Comparison of ENCODE assay signal across 8 mouse cellular contexts in genomic region chr13:67728641-67729318, GRCm38 (mm10). TPM values are rescaled to one million over a fixed set of nuclear protein-coding genes. Genes with fewer than 3 reads are reported as not detected.
DNase-seq lines count a peak whose midpoint lies in the region; ATAC-seq and TF ChIP-seq lines count a peak whose summit lies in the region.

TSS of gene Zfp65 (minus strand) at chr13:67729173.

- DNase-seq in 3134 (ENCODE audit: extremely low read depth, insufficient read length, low spot score): peak; percentile 42
- DNase-seq in adrenal gland, postnatal 10 days: peak; percentile 62
- DNase-seq in heart, adult 8-10 months (ENCODE audit: low spot score): peak; percentile 62
- peak; percentile 85 for DNase-seq in kidney, adult 2 months
- DNase-seq in midbrain, embryonic 14.5 days: peak; percentile 82
- peak; percentile 26 for DNase-seq in spleen, adult 2 months (ENCODE audit: low read depth in 1 of 2, low spot score in 2 of 2)

- H3K9ac ChIP-seq in embryonic facial prominence, embryonic 13.5 days: peak within 1 kb of the TSS; percentile 79
- H3K9ac ChIP-seq in limb, embryonic 13.5 days: peak within 1 kb of the TSS; percentile 75
- peak within 1 kb of the TSS; percentile 57 for H3K9ac ChIP-seq in midbrain, embryonic 14.5 days (replicated peaks; ENCODE audit: low read length)

- 4% methylated on average over 19 of the region's 21 CpGs for WGBS in embryonic facial prominence, embryonic 13.5 days
- 4% methylated on average over 19 of the region's 21 CpGs for WGBS in kidney, adult 2 months
- WGBS in limb, embryonic 13.5 days: 3% methylated on average over 14 of the region's 21 CpGs
- WGBS in midbrain, embryonic 14.5 days: 7% methylated on average over 21 of the region's 21 CpGs
- 3% methylated on average over 20 of the region's 21 CpGs for WGBS in spleen, adult 2 months

- peak within 1 kb of the TSS; percentile 66 for H3K4me2 ChIP-seq in embryonic facial prominence, embryonic 13.5 days
- H3K4me2 ChIP-seq in limb, embryonic 13.5 days (replicated peaks): peak within 1 kb of the TSS; percentile 67
- peak within 1 kb of the TSS; percentile 63 for H3K4me2 ChIP-seq in midbrain, embryonic 14.5 days (ENCODE audit: low read length)

- peak; percentile 81; the same call in 1 of the 2 replicates for ATAC-seq in embryonic facial prominence, embryonic 13.5 days (ENCODE audit: insufficient number of reproducible peaks, insufficient read depth, low FRiP score, low TSS enrichment, low read depth)
- peak; percentile 90 for ATAC-seq in limb, embryonic 13.5 days (ENCODE audit: low FRiP score, low read depth)
- ATAC-seq in midbrain, embryonic 14.5 days (ENCODE audit: low FRiP score, low TSS enrichment): peak; percentile 67

- no peaks in the 10 kb centered on the region for H3K27me3 ChIP-seq in embryonic facial prominence, embryonic 13.5 days
- no peaks in the 10 kb centered on the region for H3K27me3 ChIP-seq in kidney, adult 2 months (replicated peaks; ENCODE audit: control insufficient read depth, insufficient read depth, low read length)
- no peaks in the 10 kb centered on the region for H3K27me3 ChIP-seq in limb, embryonic 13.5 days
- no peaks in the 10 kb centered on the region for H3K27me3 ChIP-seq in midbrain, embryonic 14.5 days (ENCODE audit: control insufficient read depth, insufficient read depth, low read length)
- H3K27me3 ChIP-seq in spleen, adult 2 months (ENCODE audit: control insufficient read depth, insufficient read depth, low read length): no peaks in the 10 kb centered on the region

- peak within 1 kb of the TSS; percentile 58 for H3K4me3 ChIP-seq in embryonic facial prominence, embryonic 13.5 days
- peak within 1 kb of the TSS; percentile 94 for H3K4me3 ChIP-seq in kidney, adult 2 months (ENCODE audit: insufficient read depth, low read depth, low read length)
- H3K4me3 ChIP-seq in limb, embryonic 13.5 days: peak within 1 kb of the TSS; percentile 59
- H3K4me3 ChIP-seq in midbrain, embryonic 14.5 days (replicated peaks; ENCODE audit: low read depth, low read length): peak within 1 kb of the TSS; percentile 50
- peak within 1 kb of the TSS; percentile 90 for H3K4me3 ChIP-seq in spleen, adult 2 months (ENCODE audit: extremely low read depth, insufficient read depth, insufficient read length)

- no peaks in the 10 kb centered on the region; the same call in 1 of the 2 replicates for H3K36me3 ChIP-seq in embryonic facial prominence, embryonic 13.5 days
- H3K36me3 ChIP-seq in kidney, adult 2 months (ENCODE audit: control insufficient read depth, insufficient read depth, low read length): no peaks in the 10 kb centered on the region
- no peaks in the 10 kb centered on the region for H3K36me3 ChIP-seq in limb, embryonic 13.5 days
- H3K36me3 ChIP-seq in midbrain, embryonic 14.5 days (ENCODE audit: control insufficient read depth, insufficient read depth, low read length): no peaks in the 10 kb centered on the region
- no peaks in the 10 kb centered on the region for H3K36me3 ChIP-seq in spleen, adult 2 months (ENCODE audit: control insufficient read depth, insufficient read depth, low read length)

- 0 out of 2 replicates have a peak, but pooled peaks cover 3% of the 10 kb centered on the region for H3K9me3 ChIP-seq in embryonic facial prominence, embryonic 13.5 days
- 0 out of 2 replicates have a peak, but pooled peaks cover 6% of the 10 kb centered on the region for H3K9me3 ChIP-seq in limb, embryonic 13.5 days
- H3K9me3 ChIP-seq in midbrain, embryonic 14.5 days (ENCODE audit: control insufficient read depth, low read length): no peaks in the 10 kb centered on the region

- H3K4me1 ChIP-seq in embryonic facial prominence, embryonic 13.5 days: peaks cover 12% of the 10 kb centered on the region
- H3K4me1 ChIP-seq in kidney, adult 2 months (ENCODE audit: control insufficient read depth, insufficient read depth, low read length): peaks cover 2% of the 10 kb centered on the region; the same call in 1 of the 2 replicates
- H3K4me1 ChIP-seq in limb, embryonic 13.5 days: peaks cover 12% of the 10 kb centered on the region
- H3K4me1 ChIP-seq in midbrain, embryonic 14.5 days (ENCODE audit: control insufficient read depth, insufficient read depth, low read length): no peaks in the 10 kb centered on the region
- no peaks in the 10 kb centered on the region for H3K4me1 ChIP-seq in spleen, adult 2 months (ENCODE audit: control insufficient read depth, insufficient read depth, insufficient read length)

- H3K27ac ChIP-seq in embryonic facial prominence, embryonic 13.5 days: no peak within 1 kb of the TSS; the same call in 1 of the 2 replicates
- peak within 1 kb of the TSS; percentile 54; the same call in 1 of the 2 replicates for H3K27ac ChIP-seq in kidney, adult 2 months (ENCODE audit: insufficient read depth, low read depth, low read length)
- H3K27ac ChIP-seq in limb, embryonic 13.5 days: peak within 1 kb of the TSS; percentile 34; the same call in 1 of the 2 replicates
- no peak within 1 kb of the TSS for H3K27ac ChIP-seq in midbrain, embryonic 14.5 days (replicated peaks; ENCODE audit: low read depth, low read length)
- peak within 1 kb of the TSS; percentile 35; the same call in 1 of the 2 replicates for H3K27ac ChIP-seq in spleen, adult 2 months (ENCODE audit: insufficient read depth, low read length)

- no peak for TF ChIP-seq POLR2A in kidney, adult 2 months (IDR thresholded peaks at IDR 0.05; ENCODE audit: low read depth, low read length)
- TF ChIP-seq POLR2A in spleen, adult 2 months (IDR thresholded peaks at IDR 0.05; ENCODE audit: low read depth, low read length): peak; percentile 12; the same call in 1 of the 2 replicates

- no peak for TF ChIP-seq CTCF in kidney, adult 2 months (conservative IDR thresholded peaks at IDR 0.05; ENCODE audit: insufficient read depth, insufficient read length, low read depth, low read length)
- no peak for TF ChIP-seq CTCF in spleen, adult 2 months (IDR thresholded peaks at IDR 0.05; ENCODE audit: extremely low read depth, insufficient read depth, insufficient read length, insufficient replicate concordance)

RNA-seq across cellular contexts. Expression of gene Zfp65, which starts in this region (rescaled TPM):
- 10 to 100 TPM in 1 of 2 experiments, 1 to 10 TPM in 1; 8.9 to 11.7 TPM for total RNA-seq in adrenal gland, postnatal 10 days (2021)
- 7.7 and 8.6 TPM in 2 replicates for polyA plus RNA-seq in embryonic facial prominence, embryonic 13.5 days (2015; fragmentation: Nextera tagmentation; extraction: Ambion mirVana)
- total RNA-seq in heart, adult 8-10 months (2022): 1 to 10 TPM; 5.2 to 6.5 (median 5.7) TPM
- 1.1 and 1.9 TPM in 2 replicates for polyA plus RNA-seq in kidney, adult 2 months (2012; rRNA removed)
- polyA plus RNA-seq in limb, embryonic 13.5 days (2015; fragmentation: Nextera tagmentation; extraction: Ambion mirVana): 8.0 and 8.1 TPM in 2 replicates
- 5.4 and 6.7 TPM in 2 replicates for polyA plus RNA-seq in midbrain, embryonic 14.5 days (2014; fragmentation: Nextera tagmentation; extraction: Ambion mirVana)
- polyA plus RNA-seq in spleen, adult 2 months (2012; rRNA removed): 0.59 and 0.77 TPM in 2 replicates

Comparison
In these comparisons a context has a peak if more than half of its experiments do, and no peak if none do; other contexts are left out.
1. Peak in DNase-seq, H3K4me3 ChIP-seq and H3K27ac ChIP-seq in spleen, adult 2 months; RNA of the gene not detected or under 1 TPM.
2. DNase-seq: peak in every context shown above with its lines; median percentile 85 in kidney, adult 2 months; 82 in midbrain, embryonic 14.5 days; 62 in adrenal gland, postnatal 10 days; 62 in heart, adult 8-10 months; 42 in 3134; 26 in spleen, adult 2 months.
3. H3K27ac ChIP-seq: peak in kidney, adult 2 months (single experiment) and limb, embryonic 13.5 days (single experiment); none in embryonic facial prominence, embryonic 13.5 days (single experiment) and midbrain, embryonic 14.5 days (single experiment).
4. Peak in every context shown above with its lines, with median percentiles within 50 percentile points of each other: ATAC-seq, H3K4me2 ChIP-seq, H3K4me3 ChIP-seq and H3K9ac ChIP-seq.